Mouse (Mus musculus) bone marrow macrophage, adult 2 months (primary cell): ENCODE data around the gene Samd11.

Source experiments
- CTCF ChIP-seq: IDR thresholded peaks from 2 replicates; pipeline ENCODE4 v1.5.1; 2012; ENCODE audit warnings: low read depth, mild to moderate bottlenecking, low read length, moderate library complexity
- POLR2A ChIP-seq: IDR thresholded peaks from 2 replicates; pipeline ENCODE4 v1.6.1; 2012; ENCODE audit warnings: mild to moderate bottlenecking, low read depth, low read length, borderline replicate concordance

- TF ChIP-seq POLR2A, result no peak
- no peak for TF ChIP-seq CTCF
These were observed 46.6 kb downstream of the Samd11 start for GRCm38 (mm10) chr4:156208872-156209271.
